Mouse (Mus musculus) neural tube, embryonic 14.5 days (tissue): Measurements from ENCODE around the gene Tgtp2. TPM values are rescaled to one million over a fixed set of nuclear protein-coding genes. Genes with fewer than 3 reads are reported as not detected.

Source experiments
- ATAC-seq: fragments of 200-750 bp; cut with Nextera tagmentation; 2 replicates; pipeline ENCODE4 v1.8.0; 2017; ENCODE audit warnings: low read depth, mild to moderate bottlenecking, moderate TSS enrichment, moderate library complexity
- H3K27ac ChIP-seq: fragments of 300-500 bp; sonication (generic); 2 replicates; pipeline ENCODE4 v1.5.1; 2014; ENCODE audit warnings: low read depth, mild to moderate bottlenecking, control low read depth, low read length, moderate library complexity, mixed read lengths
- H3K27me3 ChIP-seq: fragments of 300-500 bp; sonication (generic); 2 replicates; pipeline ENCODE4 v1.6.1; 2014; ENCODE audit warnings: low read length; ENCODE audit not compliant: control insufficient read depth, insufficient read depth
- H3K36me3 ChIP-seq: fragments of 300-500 bp; sonication (generic); 2 replicates; pipeline ENCODE4 v1.6.1; 2014; ENCODE audit warnings: low read length, mixed read lengths; ENCODE audit not compliant: control insufficient read depth, insufficient read depth
- H3K4me1 ChIP-seq: fragments of 300-500 bp; sonication (generic); 2 replicates; pipeline ENCODE4 v1.6.1; 2014; ENCODE audit warnings: low read length; ENCODE audit not compliant: control insufficient read depth, insufficient read depth
- H3K4me2 ChIP-seq: fragments of 300-500 bp; sonication (generic); 2 replicates; pipeline ENCODE4 v1.6.1; 2014; ENCODE audit warnings: mild to moderate bottlenecking, low read depth, low read length, control low read depth
- H3K4me3 ChIP-seq: fragments of 300-500 bp; sonication (generic); 2 replicates; pipeline ENCODE4 v1.5.1; 2014; ENCODE audit warnings: low read depth, low read length, control low read depth, mixed read lengths
- H3K9ac ChIP-seq: fragments of 300-500 bp; sonication (generic); replicated peaks from 2 replicates; pipeline ENCODE4 v1.6.1; 2014; ENCODE audit warnings: low read depth, mild to moderate bottlenecking, control low read depth, low read length, mixed read lengths
- H3K9me3 ChIP-seq: fragments of 300-500 bp; sonication (generic); 2 replicates; pipeline ENCODE4 v1.6.1; 2016; ENCODE audit warnings: low read length; ENCODE audit not compliant: control insufficient read depth
- WGBS: fragments of 180-500 bp; shearing (Covaris S2); extraction: QIAGEN DNeasy Blood & Tissue Kit; methylation state at CpG from one replicate; pipeline ENCODE4 v1.1.7; 2014; 5-methylcytosine and 5-hydroxymethylcytosine counted together
- polyA plus RNA-seq: library from polyadenylated mRNA; unstranded; fragments of >200 nt; fragmentation: Nextera tagmentation; extraction: Ambion mirVana; gene quantifications from 2 replicates; pipeline ENCODE4 v1.2.1, GENCODE M21; 2014

Gene Tgtp2
- polyA plus RNA-seq, 1 experiment from 2014 or later = not detected

- no peaks in the 10 kb centered on the region for H3K27me3 ChIP-seq
- whole genome bisulfite sequencing = 92% methylated on average over 5 of the region's 5 CpGs
- no peak overlapping the region for H3K4me3 ChIP-seq
- H3K4me2 ChIP-seq = no peak overlapping the region
- no peaks in the 10 kb centered on the region for H3K9me3 ChIP-seq
- ATAC-seq = no peak
- H3K27ac ChIP-seq = no peak overlapping the region
- no peaks in the 10 kb centered on the region for H3K4me1 ChIP-seq
- no peak overlapping the region for H3K9ac ChIP-seq
- H3K36me3 ChIP-seq = no peaks in the 10 kb centered on the region
Observed at GRCm38 (mm10) chr11:49088990-49089652, 25.1 kb upstream of the Tgtp2 start.

GRCm38 (mm10) chr11:49087830-49088616, 24.0 kb upstream of the Tgtp2 start:
- Histone ChIP-seq H3K4me1 (no peaks in the 10 kb centered on the region), H3K4me2 (no peak overlapping the region), H3K36me3 (no peaks in the 10 kb centered on the region), H3K9me3 (no peaks in the 10 kb centered on the region), H3K4me3 (no peak overlapping the region), H3K27me3 (no peaks in the 10 kb centered on the region), H3K9ac (no peak overlapping the region), H3K27ac (no peak overlapping the region)
- WGBS = 47% methylated on average over 22 of the region's 22 CpGs
- no peak for ATAC-seq

- Histone ChIP-seq H3K4me1 (no peaks in the 10 kb centered on the region), H3K4me2 (no peak overlapping the region), H3K4me3 (no peak overlapping the region), H3K9ac (no peak overlapping the region), H3K9me3 (no peaks in the 10 kb centered on the region), H3K27me3 (no peaks in the 10 kb centered on the region), H3K36me3 (no peaks in the 10 kb centered on the region), H3K27ac (no peak overlapping the region)
- no peak for ATAC-seq
- WGBS = 86% methylated on average over 6 of the region's 6 CpGs
Observed at GRCm38 (mm10) chr11:49086858-49087361, 22.9 kb upstream of the Tgtp2 start.

- Histone ChIP-seq H3K4me2 (no peak overlapping the region), H3K36me3 (no peaks in the 10 kb centered on the region), H3K4me3 (no peak overlapping the region), H3K4me1 (no peaks in the 10 kb centered on the region), H3K27ac (no peak overlapping the region), H3K9ac (no peak overlapping the region), H3K9me3 (no peaks in the 10 kb centered on the region), H3K27me3 (no peaks in the 10 kb centered on the region)
- no peak for ATAC-seq
- WGBS = 37% methylated on average over 3 of the region's 3 CpGs
Observed at GRCm38 (mm10) chr11:49084875-49085274, 20.9 kb upstream of the Tgtp2 start.

- H3K4me1 ChIP-seq = no peaks in the 10 kb centered on the region
- H3K9me3 ChIP-seq = no peaks in the 10 kb centered on the region
- ATAC-seq = no peak
- H3K9ac ChIP-seq = no peak overlapping the region
- no peak overlapping the region for H3K27ac ChIP-seq
- WGBS = 81% methylated on average over 1 of the region's 1 CpGs
- no peak overlapping the region for H3K4me3 ChIP-seq
- no peaks in the 10 kb centered on the region for H3K27me3 ChIP-seq
- no peaks in the 10 kb centered on the region for H3K36me3 ChIP-seq
- H3K4me2 ChIP-seq = no peak overlapping the region
Observed at GRCm38 (mm10) chr11:49084385-49084784, 20.4 kb upstream of the Tgtp2 start.

- Histone ChIP-seq H3K9ac (no peak overlapping the region), H3K4me3 (no peak overlapping the region), H3K4me2 (no peak overlapping the region), H3K27me3 (no peaks in the 10 kb centered on the region), H3K36me3 (no peaks in the 10 kb centered on the region), H3K27ac (no peak overlapping the region), H3K9me3 (no peaks in the 10 kb centered on the region), H3K4me1 (no peaks in the 10 kb centered on the region)
- WGBS = 85% methylated on average over 3 of the region's 3 CpGs
- ATAC-seq = no peak
Observed at GRCm38 (mm10) chr11:49083808-49084207, 19.8 kb upstream of the Tgtp2 start.

GRCm38 (mm10) chr11:49083146-49083545, 19.1 kb upstream of the Tgtp2 start:
- H3K4me2 ChIP-seq = no peak overlapping the region
- no peaks in the 10 kb centered on the region for H3K36me3 ChIP-seq
- no peaks in the 10 kb centered on the region for H3K9me3 ChIP-seq
- H3K4me3 ChIP-seq = no peak overlapping the region
- no peaks in the 10 kb centered on the region for H3K27me3 ChIP-seq
- 100% methylated on average over 1 of the region's 1 CpGs for WGBS
- H3K9ac ChIP-seq = no peak overlapping the region
- H3K27ac ChIP-seq = no peak overlapping the region
- no peaks in the 10 kb centered on the region for H3K4me1 ChIP-seq
- ATAC-seq = no peak

GRCm38 (mm10) chr11:49081886-49082285, 17.9 kb upstream of the Tgtp2 start:
- Histone ChIP-seq H3K9me3 (no peaks in the 10 kb centered on the region), H3K27me3 (no peaks in the 10 kb centered on the region), H3K4me1 (no peaks in the 10 kb centered on the region), H3K4me3 (no peak overlapping the region), H3K9ac (no peak overlapping the region), H3K4me2 (no peak overlapping the region), H3K27ac (no peak overlapping the region), H3K36me3 (no peaks in the 10 kb centered on the region)
- ATAC-seq = no peak
- 89% methylated on average over 3 of the region's 3 CpGs for WGBS

GRCm38 (mm10) chr11:49081356-49081755, 17.4 kb upstream of the Tgtp2 start:
- Histone ChIP-seq H3K9ac (no peak overlapping the region), H3K4me3 (no peak overlapping the region), H3K27ac (no peak overlapping the region), H3K9me3 (no peaks in the 10 kb centered on the region), H3K27me3 (no peaks in the 10 kb centered on the region), H3K4me2 (no peak overlapping the region), H3K36me3 (no peaks in the 10 kb centered on the region), H3K4me1 (no peaks in the 10 kb centered on the region)
- ATAC-seq = no peak
- 88% methylated on average over 4 of the region's 4 CpGs for WGBS
